Mouse (Mus musculus): Measurements from ENCODE around the gene Vdr. TPM values are rescaled to one million over a fixed set of nuclear protein-coding genes. Genes with fewer than 3 reads are reported as not detected.

The Vdr gene
- polyA plus RNA-seq, 1 experiment, result 151 TPM

GRCm38 (mm10) chr15:97941306-97941705, 30.9 kb upstream of the Vdr start:
- Histone ChIP-seq H3K4me3 (ENCODE audit: low read depth, low read length) (no peak overlapping the region), H3K27ac (ENCODE audit: insufficient read depth, low read depth, low read length) (peak overlapping the region; percentile 19; the same call in 1 of the 2 replicates), H3K4me1 (ENCODE audit: control insufficient read depth, insufficient read depth, insufficient read length, low read length) (peaks cover 46% of the 10 kb centered on the region), H3K27me3 (ENCODE audit: control insufficient read depth, insufficient read depth, low read length) (no peaks in the 10 kb centered on the region), H3K36me3 (ENCODE audit: control insufficient read depth, insufficient read depth, low read length) (no peaks in the 10 kb centered on the region)
- TF ChIP-seq POLR2A (IDR thresholded peaks at IDR 0.05; ENCODE audit: low read depth, low read length) (no peak), CTCF (IDR thresholded peaks at IDR 0.05; ENCODE audit: extremely low read depth, insufficient read length, insufficient replicate concordance, low read depth, low read length) (no peak)
- 58% methylated on average over 2 of the region's 2 CpGs for WGBS

- WGBS, result 79% methylated on average over 2 of the region's 2 CpGs
- TF ChIP-seq POLR2A (IDR thresholded peaks at IDR 0.05; ENCODE audit: low read depth, low read length), result no peak
- no peak for TF ChIP-seq CTCF (IDR thresholded peaks at IDR 0.05; ENCODE audit: extremely low read depth, insufficient read length, insufficient replicate concordance, low read depth, low read length)
- Histone ChIP-seq H3K27ac (ENCODE audit: insufficient read depth, low read depth, low read length) (no peak overlapping the region), H3K4me3 (ENCODE audit: low read depth, low read length) (no peak overlapping the region), H3K36me3 (ENCODE audit: control insufficient read depth, insufficient read depth, low read length) (no peaks in the 10 kb centered on the region), H3K27me3 (ENCODE audit: control insufficient read depth, insufficient read depth, low read length) (no peaks in the 10 kb centered on the region), H3K4me1 (ENCODE audit: control insufficient read depth, insufficient read depth, insufficient read length, low read length) (peaks cover 41% of the 10 kb centered on the region)
These were observed 29.7 kb upstream of the Vdr start for GRCm38 (mm10) chr15:97940088-97940487.

- Histone ChIP-seq H3K36me3 (ENCODE audit: control insufficient read depth, insufficient read depth, low read length) (no peaks in the 10 kb centered on the region), H3K4me3 (ENCODE audit: low read depth, low read length) (no peak overlapping the region), H3K27me3 (ENCODE audit: control insufficient read depth, insufficient read depth, low read length) (no peaks in the 10 kb centered on the region), H3K4me1 (ENCODE audit: control insufficient read depth, insufficient read depth, insufficient read length, low read length) (peaks cover 28% of the 10 kb centered on the region; the same call in 1 of the 2 replicates), H3K27ac (ENCODE audit: insufficient read depth, low read depth, low read length) (no peak overlapping the region)
- 56% methylated on average over 6 of the region's 6 CpGs for WGBS
- TF ChIP-seq POLR2A (IDR thresholded peaks at IDR 0.05; ENCODE audit: low read depth, low read length), result no peak
- no peak for TF ChIP-seq CTCF (IDR thresholded peaks at IDR 0.05; ENCODE audit: extremely low read depth, insufficient read length, insufficient replicate concordance, low read depth, low read length)
These were observed 28.1 kb upstream of the Vdr start for GRCm38 (mm10) chr15:97938580-97938979.

GRCm38 (mm10) chr15:97932441-97932840, 22.0 kb upstream of the Vdr start:
- no peak overlapping the region for H3K4me3 ChIP-seq (ENCODE audit: low read depth, low read length)
- peak overlapping the region; percentile 71 for H3K27ac ChIP-seq (ENCODE audit: insufficient read depth, low read depth, low read length)
- H3K27me3 ChIP-seq (ENCODE audit: control insufficient read depth, insufficient read depth, low read length), result no peaks in the 10 kb centered on the region
- 28% methylated on average over 12 of the region's 12 CpGs for WGBS
- H3K4me1 ChIP-seq (ENCODE audit: control insufficient read depth, insufficient read depth, insufficient read length, low read length), result peaks cover 32% of the 10 kb centered on the region
- H3K36me3 ChIP-seq (ENCODE audit: control insufficient read depth, insufficient read depth, low read length), result no peaks in the 10 kb centered on the region
- TF ChIP-seq POLR2A (IDR thresholded peaks at IDR 0.05; ENCODE audit: low read depth, low read length) (no peak), CTCF (IDR thresholded peaks at IDR 0.05; ENCODE audit: extremely low read depth, insufficient read length, insufficient replicate concordance, low read depth, low read length) (no peak)

GRCm38 (mm10) chr15:97929259-97929824, 18.9 kb upstream of the Vdr start:
- no peak for TF ChIP-seq CTCF (IDR thresholded peaks at IDR 0.05; ENCODE audit: extremely low read depth, insufficient read length, insufficient replicate concordance, low read depth, low read length)
- TF ChIP-seq POLR2A (IDR thresholded peaks at IDR 0.05; ENCODE audit: low read depth, low read length), result no peak
- Histone ChIP-seq H3K27me3 (ENCODE audit: control insufficient read depth, insufficient read depth, low read length) (no peaks in the 10 kb centered on the region), H3K4me1 (ENCODE audit: control insufficient read depth, insufficient read depth, insufficient read length, low read length) (peaks cover 45% of the 10 kb centered on the region), H3K36me3 (ENCODE audit: control insufficient read depth, insufficient read depth, low read length) (no peaks in the 10 kb centered on the region), H3K27ac (ENCODE audit: insufficient read depth, low read depth, low read length) (peak overlapping the region; percentile 93), H3K4me3 (ENCODE audit: low read depth, low read length) (no peak overlapping the region)
- WGBS, result 15% methylated on average over 13 of the region's 13 CpGs

DNA sequence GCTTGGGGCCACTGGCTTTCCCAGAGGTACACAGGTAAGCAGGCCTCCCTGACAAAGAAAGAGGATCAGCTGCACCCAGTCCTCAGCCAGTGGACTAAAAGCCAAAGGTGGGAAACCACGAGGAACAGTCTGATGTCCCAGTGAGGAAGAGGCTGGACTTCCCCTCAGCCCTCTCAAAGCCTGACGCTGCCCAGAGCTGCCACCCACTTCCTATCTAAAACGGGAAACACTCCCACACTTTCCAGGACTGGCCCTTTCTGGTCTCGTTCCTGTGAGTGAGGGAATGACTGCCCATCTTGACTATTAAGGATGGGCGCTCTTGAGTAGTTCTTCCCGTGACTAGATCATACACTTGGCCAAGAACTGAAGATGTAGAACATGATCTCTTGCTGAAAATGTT, 17.4 kb upstream of the Vdr start:
- Histone ChIP-seq H3K27me3 (ENCODE audit: control insufficient read depth, insufficient read depth, low read length) (no peaks in the 10 kb centered on the region), H3K27ac (ENCODE audit: insufficient read depth, low read depth, low read length) (peak overlapping the region; percentile 82), H3K4me3 (ENCODE audit: low read depth, low read length) (no peak overlapping the region), H3K4me1 (ENCODE audit: control insufficient read depth, insufficient read depth, insufficient read length, low read length) (peaks cover 48% of the 10 kb centered on the region), H3K36me3 (ENCODE audit: control insufficient read depth, insufficient read depth, low read length) (no peaks in the 10 kb centered on the region)
- TF ChIP-seq CTCF (IDR thresholded peaks at IDR 0.05; ENCODE audit: extremely low read depth, insufficient read length, insufficient replicate concordance, low read depth, low read length), result no peak
- no peak for TF ChIP-seq POLR2A (IDR thresholded peaks at IDR 0.05; ENCODE audit: low read depth, low read length)
- WGBS, result 20% methylated on average over 6 of the region's 6 CpGs

GRCm38 (mm10) chr15:97927018-97927417, 16.6 kb upstream of the Vdr start:
- peaks cover 46% of the 10 kb centered on the region for H3K4me1 ChIP-seq (ENCODE audit: control insufficient read depth, insufficient read depth, insufficient read length, low read length)
- no peaks in the 10 kb centered on the region for H3K36me3 ChIP-seq (ENCODE audit: control insufficient read depth, insufficient read depth, low read length)
- no peaks in the 10 kb centered on the region for H3K27me3 ChIP-seq (ENCODE audit: control insufficient read depth, insufficient read depth, low read length)
- whole genome bisulfite sequencing, result 22% methylated on average over 4 of the region's 4 CpGs
- no peak for TF ChIP-seq POLR2A (IDR thresholded peaks at IDR 0.05; ENCODE audit: low read depth, low read length)
- TF ChIP-seq CTCF (IDR thresholded peaks at IDR 0.05; ENCODE audit: extremely low read depth, insufficient read length, insufficient replicate concordance, low read depth, low read length), result no peak
- no peak overlapping the region for H3K4me3 ChIP-seq (ENCODE audit: low read depth, low read length)
- H3K27ac ChIP-seq (ENCODE audit: insufficient read depth, low read depth, low read length), result peak overlapping the region; percentile 97
